Mouse (Mus musculus) forebrain, embryonic 15.5 days (tissue): Measurements from ENCODE around the gene Olfr780. TPM values are rescaled to one million over a fixed set of nuclear protein-coding genes. Genes with fewer than 3 reads are reported as not detected.
"Not testable (repeated sequence)": the region's sequence is repeated elsewhere in the genome, so short reads cannot be mapped to it uniquely, and the experiment has no call there.

Experiments
- ATAC-seq: fragments of 200-750 bp; cut with Nextera tagmentation; replicated peaks from 2 replicates; pipeline ENCODE4 v1.8.0; 2017; ENCODE audit warnings: mild to moderate bottlenecking, moderate TSS enrichment, moderate library complexity
- H3K27ac ChIP-seq: fragments of 300-500 bp; sonication (generic); replicated peaks from 2 replicates; pipeline ENCODE4 v1.5.1; 2015; ENCODE audit warnings: mild to moderate bottlenecking, inconsistent platforms
- H3K27me3 ChIP-seq: fragments of 300-500 bp; sonication (generic); 2 replicates; pipeline ENCODE4 v1.6.1; 2015; ENCODE audit warnings: inconsistent platforms
- H3K36me3 ChIP-seq: fragments of 300-500 bp; sonication (generic); 2 replicates; pipeline ENCODE4 v1.6.1; 2015; ENCODE audit warnings: mild to moderate bottlenecking, inconsistent platforms
- H3K4me1 ChIP-seq: fragments of 300-500 bp; sonication (generic); 2 replicates; pipeline ENCODE4 v1.6.1; 2015; ENCODE audit warnings: inconsistent platforms
- H3K4me2 ChIP-seq: fragments of 300-500 bp; sonication (generic); replicated peaks from 2 replicates; pipeline ENCODE4 v1.6.1; 2015; ENCODE audit warnings: mild to moderate bottlenecking, inconsistent platforms
- H3K4me3 ChIP-seq: fragments of 300-500 bp; sonication (generic); 2 replicates; pipeline ENCODE4 v1.5.1; 2015; ENCODE audit warnings: mild to moderate bottlenecking, inconsistent platforms
- H3K9ac ChIP-seq: fragments of 300-500 bp; sonication (generic); replicated peaks from 2 replicates; pipeline ENCODE4 v1.6.1; 2015; ENCODE audit warnings: mild to moderate bottlenecking, inconsistent platforms
- H3K9me3 ChIP-seq: fragments of 300-500 bp; sonication (generic); 2 replicates; pipeline ENCODE4 v1.6.1; 2016; ENCODE audit warnings: inconsistent platforms
- WGBS: fragments of 180-500 bp; shearing (Covaris S2); methylation state at CpG from one replicate; pipeline ENCODE4 v1.1.7; 2015; ENCODE audit warnings: mixed read lengths; 5-methylcytosine and 5-hydroxymethylcytosine counted together
- polyA plus RNA-seq: library from polyadenylated mRNA; unstranded; fragments of >200 nt; fragmentation: Nextera tagmentation; extraction: Ambion mirVana; gene quantifications from 2 replicates; pipeline ENCODE4 v1.2.1, GENCODE M21; 2015

Olfr780 gene
- not detected in 2 replicates for polyA plus RNA-seq

DNA sequence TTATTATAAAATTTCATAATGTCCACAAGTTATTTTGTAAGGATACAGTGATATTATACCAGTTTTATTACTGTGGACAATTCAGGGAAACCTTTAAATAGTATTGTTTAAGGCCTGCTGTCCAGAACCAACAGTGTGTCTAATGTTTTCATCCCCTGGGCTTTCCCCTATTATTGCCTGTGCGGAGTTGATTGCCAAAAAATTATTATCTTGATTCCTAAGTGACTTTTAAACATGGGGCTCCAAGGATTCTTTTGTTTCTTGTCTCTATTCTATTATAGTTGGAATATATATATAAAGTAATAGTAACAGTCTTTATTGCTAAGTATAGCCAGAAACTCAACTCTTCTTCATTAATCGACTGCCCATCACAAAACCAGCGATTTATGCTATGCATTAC lies at the start of gene Olfr780:
Olfr780 (plus strand) TSS at position 301 of the 400 bp plus-strand sequence.
- H3K9ac ChIP-seq: no peak within 1 kb of the TSS
- ATAC-seq: no peak
- no peaks in the 10 kb centered on the region for H3K4me1 ChIP-seq
- no peaks in the 10 kb centered on the region for H3K9me3 ChIP-seq
- WGBS: 88% methylated on average over 3 of the region's 3 CpGs
- no peaks in the 10 kb centered on the region for H3K36me3 ChIP-seq
- no peak within 1 kb of the TSS for H3K4me2 ChIP-seq
- no peak within 1 kb of the TSS for H3K27ac ChIP-seq
- no peak within 1 kb of the TSS for H3K4me3 ChIP-seq
- no peaks in the 10 kb centered on the region for H3K27me3 ChIP-seq

DNA sequence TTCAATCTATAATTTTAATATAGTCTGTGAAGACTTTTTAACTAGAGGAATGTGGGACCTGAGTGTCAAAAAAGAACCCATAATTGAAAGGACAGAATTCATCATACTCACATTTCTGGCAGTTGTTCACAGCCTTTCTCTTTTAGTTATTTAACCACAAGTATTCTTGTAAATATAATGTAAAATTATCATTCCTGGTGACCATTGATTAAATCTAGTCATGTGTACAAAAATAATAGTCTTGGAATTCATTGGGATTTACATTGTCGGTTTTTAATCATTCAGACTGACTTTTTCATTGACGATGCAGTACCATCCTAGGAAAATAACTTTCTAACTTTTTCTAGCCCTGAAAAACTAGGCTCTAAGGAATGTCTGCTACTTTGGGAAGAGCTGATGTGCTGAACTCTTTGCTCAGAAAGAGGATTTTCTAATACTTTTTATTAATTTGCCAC lies 46.8 kb upstream of the Olfr780 start, which contains the start of gene Olfr777:
Olfr777 (minus strand) TSS at position 405 of the 455 bp plus-strand sequence.
- no peaks in the 10 kb centered on the region for H3K27me3 ChIP-seq
- H3K9me3 ChIP-seq: no peaks in the 10 kb centered on the region
- H3K9ac ChIP-seq: no peak within 1 kb of the TSS
- H3K4me2 ChIP-seq: no peak within 1 kb of the TSS
- H3K4me3 ChIP-seq: no peak within 1 kb of the TSS
- 92% methylated on average over 2 of the region's 2 CpGs for WGBS
- H3K27ac ChIP-seq: no peak within 1 kb of the TSS
- no peaks in the 10 kb centered on the region for H3K4me1 ChIP-seq
- no peak for ATAC-seq
- H3K36me3 ChIP-seq: no peaks in the 10 kb centered on the region

DNA sequence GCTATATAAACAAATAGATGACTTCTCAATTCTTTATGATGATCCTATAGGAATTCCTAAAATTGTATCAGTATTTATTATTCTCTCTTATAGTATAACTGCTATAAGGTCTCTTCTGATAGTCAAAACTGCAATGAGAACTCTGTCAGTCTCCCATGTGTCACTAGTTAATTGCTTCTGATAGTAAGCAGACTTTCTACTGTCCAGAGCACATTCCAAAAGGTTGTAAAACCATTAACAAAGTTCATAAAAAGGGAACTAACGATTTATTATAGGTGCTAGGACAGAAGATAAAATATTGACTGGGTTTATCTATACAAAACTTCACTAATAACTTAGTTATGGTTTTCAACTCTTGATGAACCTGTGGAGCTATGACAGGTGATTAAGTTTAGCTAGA lies 4.9 kb upstream of the Olfr780 start:
- not testable (repeated sequence) for H3K9ac ChIP-seq, H3K27me3 ChIP-seq, H3K4me1 ChIP-seq, H3K9me3 ChIP-seq, H3K36me3 ChIP-seq, ATAC-seq, H3K4me2 ChIP-seq, H3K27ac ChIP-seq, H3K4me3 ChIP-seq
- WGBS: 64% methylated on average over 1 of the region's 1 CpGs

DNA sequence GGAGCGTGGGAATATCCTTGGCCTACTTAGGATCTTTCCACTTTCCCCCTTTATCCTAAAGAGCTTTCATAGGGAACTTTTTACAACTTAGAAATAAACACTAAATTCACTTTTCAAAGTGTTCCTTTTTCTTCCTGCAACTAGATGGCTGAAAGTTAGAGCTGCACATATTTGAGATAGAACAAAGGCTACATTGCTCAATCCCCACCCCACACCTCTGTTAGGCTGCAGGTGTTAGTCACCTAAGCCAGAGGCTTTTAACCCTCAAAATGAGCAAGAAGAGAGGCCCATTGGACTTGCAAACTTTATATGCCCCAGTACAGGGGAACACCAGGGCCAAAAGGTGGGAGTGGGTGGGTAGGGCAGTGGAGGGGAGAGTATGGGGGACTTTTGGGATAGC lies 4.4 kb upstream of the Olfr780 start:
- not testable (repeated sequence) for H3K9ac ChIP-seq, H3K36me3 ChIP-seq, H3K4me3 ChIP-seq, H3K9me3 ChIP-seq, H3K4me2 ChIP-seq, H3K27me3 ChIP-seq, H3K4me1 ChIP-seq, H3K27ac ChIP-seq, ATAC-seq
- no CpG with 5 or more reads among the region's 1 CpGs for WGBS

DNA sequence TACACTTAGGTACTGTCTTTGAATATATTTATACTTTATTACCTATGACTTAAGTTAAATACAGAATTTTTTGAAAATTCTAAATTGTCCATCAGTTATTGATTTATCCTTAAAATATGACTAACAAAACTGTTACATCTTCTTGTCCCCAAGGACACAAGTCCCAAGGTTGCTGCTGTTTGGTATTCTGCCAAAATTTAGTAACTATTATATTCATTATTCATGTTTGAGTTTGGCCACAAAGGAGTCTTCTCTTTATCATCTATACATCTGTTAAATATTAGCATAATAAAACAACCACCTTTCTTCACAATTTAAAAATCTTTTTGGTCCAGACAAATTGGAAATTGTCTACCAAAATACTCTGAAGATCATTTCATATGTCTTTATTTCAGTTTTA lies 10.6 kb downstream of the Olfr780 start, which contains the start of gene Olfr781:
Olfr781 (plus strand) TSS at position 301 of the 400 bp plus-strand sequence.
- ATAC-seq: no peak
- H3K36me3 ChIP-seq: no peaks in the 10 kb centered on the region
- H3K27ac ChIP-seq: no peak within 1 kb of the TSS
- no peaks in the 10 kb centered on the region for H3K27me3 ChIP-seq
- no peaks in the 10 kb centered on the region for H3K4me1 ChIP-seq
- no peak within 1 kb of the TSS for H3K9ac ChIP-seq
- H3K9me3 ChIP-seq: no peaks in the 10 kb centered on the region
- no peak within 1 kb of the TSS for H3K4me2 ChIP-seq
- H3K4me3 ChIP-seq: no peak within 1 kb of the TSS

DNA sequence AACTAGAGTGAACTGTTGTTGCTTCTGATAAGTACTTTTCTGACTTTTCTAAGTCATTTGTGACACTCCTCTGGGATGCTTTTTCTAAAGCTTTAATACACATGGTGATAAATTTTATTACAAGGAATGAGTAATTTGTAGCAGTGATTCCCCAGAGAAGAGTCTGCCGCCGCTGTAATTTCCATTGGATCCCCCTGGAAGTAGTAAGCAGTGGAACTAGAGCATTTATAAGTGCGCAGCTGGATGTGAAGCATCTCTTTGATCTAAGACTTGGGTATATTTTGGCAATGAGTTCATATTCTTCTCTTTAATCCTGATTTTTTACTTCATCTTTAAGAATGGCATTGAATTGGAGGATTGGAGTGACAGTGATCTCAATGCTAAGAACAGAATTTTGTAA lies 30.6 kb downstream of the Olfr780 start, which contains the start of gene Olfr782:
Olfr782 (plus strand) TSS at position 301 of the 400 bp plus-strand sequence.
- H3K27me3 ChIP-seq: no peaks in the 10 kb centered on the region
- H3K4me2 ChIP-seq: no peak within 1 kb of the TSS
- H3K9me3 ChIP-seq: no peaks in the 10 kb centered on the region
- 94% methylated on average over 3 of the region's 3 CpGs for WGBS
- no peak within 1 kb of the TSS for H3K27ac ChIP-seq
- no peak within 1 kb of the TSS for H3K4me3 ChIP-seq
- ATAC-seq: no peak
- H3K36me3 ChIP-seq: no peaks in the 10 kb centered on the region
- no peak within 1 kb of the TSS for H3K9ac ChIP-seq
- no peaks in the 10 kb centered on the region for H3K4me1 ChIP-seq

DNA sequence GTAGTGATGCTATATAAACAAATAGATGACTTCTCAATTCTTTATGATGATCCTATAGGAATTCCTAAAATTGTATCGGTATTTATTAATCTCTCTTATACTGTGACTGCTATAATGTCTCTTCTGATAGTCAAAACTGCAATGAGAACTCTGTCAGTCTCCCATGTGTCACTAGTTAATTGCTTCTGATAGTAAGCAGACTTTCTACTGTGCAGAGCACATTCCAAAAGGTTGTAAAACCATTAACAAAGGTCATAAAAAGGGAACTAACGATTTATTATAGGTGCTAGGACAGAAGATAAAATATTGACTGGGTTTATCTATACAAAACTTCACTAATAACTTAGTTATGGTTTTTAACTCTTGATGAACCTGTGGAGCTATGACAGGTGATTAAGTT lies 34.6 kb downstream of the Olfr780 start:
- H3K4me2 ChIP-seq, H3K27ac ChIP-seq, H3K4me3 ChIP-seq, H3K27me3 ChIP-seq, H3K36me3 ChIP-seq, ATAC-seq, H3K4me1 ChIP-seq, H3K9ac ChIP-seq, H3K9me3 ChIP-seq: not testable (repeated sequence)
- 74% methylated on average over 2 of the region's 2 CpGs for WGBS

DNA sequence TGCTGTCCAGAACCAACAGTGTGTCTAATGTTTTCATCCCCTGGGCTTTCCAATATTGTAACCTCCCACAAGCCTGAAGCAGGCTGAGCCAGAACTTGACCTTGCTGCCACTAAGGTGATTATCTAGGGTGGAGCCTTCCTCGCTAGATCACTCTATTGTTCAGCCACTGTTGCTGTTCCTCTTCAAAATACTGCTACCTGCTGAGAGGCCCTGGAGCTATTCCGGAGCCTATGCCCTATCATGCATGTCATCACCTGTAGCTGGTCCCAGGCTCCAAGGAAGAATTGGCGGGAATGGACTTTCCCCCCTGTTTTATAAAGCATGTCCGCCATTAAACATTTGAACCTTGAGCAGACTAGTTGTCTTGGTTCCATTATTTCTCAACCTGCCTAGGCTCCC lies 38.6 kb downstream of the Olfr780 start:
- ATAC-seq, H3K4me2 ChIP-seq, H3K4me1 ChIP-seq, H3K27ac ChIP-seq, H3K27me3 ChIP-seq, H3K36me3 ChIP-seq, H3K4me3 ChIP-seq, H3K9me3 ChIP-seq, H3K9ac ChIP-seq: not testable (repeated sequence)
- 87% methylated on average over 4 of the region's 4 CpGs for WGBS

DNA sequence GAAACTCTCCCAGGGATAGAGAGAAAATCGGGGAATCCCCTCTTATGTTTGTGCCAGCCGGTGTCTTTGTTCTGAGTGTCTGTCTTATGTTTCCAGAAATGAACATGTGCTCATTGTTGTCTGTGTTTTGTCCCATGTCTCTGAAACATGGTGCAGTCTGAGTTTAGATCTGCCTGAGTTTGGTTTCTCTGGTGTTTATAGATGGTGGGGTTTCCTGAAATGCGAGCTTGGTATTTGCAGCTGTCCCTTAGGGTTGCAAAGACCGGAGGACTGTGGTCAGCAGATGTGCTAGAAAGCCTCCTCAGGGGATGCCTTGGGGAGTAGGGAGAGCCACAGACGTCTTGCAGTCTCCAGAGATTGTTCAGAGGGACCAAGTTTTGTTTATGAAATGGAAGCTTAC lies 39.4 kb downstream of the Olfr780 start:
- no peaks in the 10 kb centered on the region for H3K27me3 ChIP-seq
- WGBS: 85% methylated on average over 5 of the region's 5 CpGs
- ATAC-seq: no peak
- no peak overlapping the region for H3K4me3 ChIP-seq
- H3K36me3 ChIP-seq: no peaks in the 10 kb centered on the region
- H3K9me3 ChIP-seq: no peaks in the 10 kb centered on the region
- no peak overlapping the region for H3K9ac ChIP-seq
- H3K4me2 ChIP-seq: no peak overlapping the region
- H3K27ac ChIP-seq: no peak overlapping the region
- no peaks in the 10 kb centered on the region for H3K4me1 ChIP-seq

Other genes starting within 250 kb of the Olfr780 start
- not detected in 2 replicates for gene Olfr766-ps1, start 249.1 kb upstream of the Olfr780 start, polyA plus RNA-seq
- gene Olfr767, start 235.2 kb upstream of the Olfr780 start, polyA plus RNA-seq: not detected in 2 replicates
- gene Olfr768, start 218.7 kb upstream of the Olfr780 start, polyA plus RNA-seq: not detected in 2 replicates
- gene Olfr769, start 200.3 kb upstream of the Olfr780 start, polyA plus RNA-seq: not detected in 2 replicates
- gene Olfr770, start 179.1 kb upstream of the Olfr780 start, polyA plus RNA-seq: not detected in 2 replicates
- not detected in 2 replicates for gene Olfr771, start 153.4 kb upstream of the Olfr780 start, polyA plus RNA-seq
- gene Olfr772, start 140.2 kb upstream of the Olfr780 start, polyA plus RNA-seq: not detected in 2 replicates
- gene Olfr773, start 130.7 kb upstream of the Olfr780 start, polyA plus RNA-seq: not detected in 2 replicates
- gene Olfr774, start 81.9 kb upstream of the Olfr780 start, polyA plus RNA-seq: not detected in 2 replicates
- not detected in 2 replicates for gene Olfr775, start 69.7 kb upstream of the Olfr780 start, polyA plus RNA-seq
- gene Olfr776, start 59.0 kb upstream of the Olfr780 start, polyA plus RNA-seq: not detected in 2 replicates
- gene Olfr777, start 46.6 kb upstream of the Olfr780 start, polyA plus RNA-seq: not detected in 2 replicates
- not detected in 2 replicates for gene Olfr781, start 10.7 kb downstream of the Olfr780 start, polyA plus RNA-seq
- gene Olfr782, start 30.7 kb downstream of the Olfr780 start, polyA plus RNA-seq: not detected in 2 replicates
- gene Olfr784, start 66.0 kb downstream of the Olfr780 start, polyA plus RNA-seq: 0.05 TPM in 2 replicates
- gene Olfr785, start 87.3 kb downstream of the Olfr780 start, polyA plus RNA-seq: not detected in 2 replicates
- gene Olfr786, start 109.2 kb downstream of the Olfr780 start, polyA plus RNA-seq: not detected in 2 replicates
- not detected in 2 replicates for gene Olfr787, start 143.7 kb downstream of the Olfr780 start, polyA plus RNA-seq
- not detected in 2 replicates for gene Olfr788, start 152.9 kb downstream of the Olfr780 start, polyA plus RNA-seq
- not detected in 2 replicates for gene Olfr789, start 166.6 kb downstream of the Olfr780 start, polyA plus RNA-seq
- gene Olfr790, start 180.4 kb downstream of the Olfr780 start, polyA plus RNA-seq: not detected in 2 replicates
- not detected in 2 replicates for gene Olfr791, start 203.7 kb downstream of the Olfr780 start, polyA plus RNA-seq
- gene Olfr792, start 221.0 kb downstream of the Olfr780 start, polyA plus RNA-seq: not detected in 2 replicates
- not detected in 2 replicates for gene Olfr794, start 249.5 kb downstream of the Olfr780 start, polyA plus RNA-seq